Mouse (Mus musculus): ENCODE measurements around the gene Tmem209.

Gene Tmem209

DNA sequence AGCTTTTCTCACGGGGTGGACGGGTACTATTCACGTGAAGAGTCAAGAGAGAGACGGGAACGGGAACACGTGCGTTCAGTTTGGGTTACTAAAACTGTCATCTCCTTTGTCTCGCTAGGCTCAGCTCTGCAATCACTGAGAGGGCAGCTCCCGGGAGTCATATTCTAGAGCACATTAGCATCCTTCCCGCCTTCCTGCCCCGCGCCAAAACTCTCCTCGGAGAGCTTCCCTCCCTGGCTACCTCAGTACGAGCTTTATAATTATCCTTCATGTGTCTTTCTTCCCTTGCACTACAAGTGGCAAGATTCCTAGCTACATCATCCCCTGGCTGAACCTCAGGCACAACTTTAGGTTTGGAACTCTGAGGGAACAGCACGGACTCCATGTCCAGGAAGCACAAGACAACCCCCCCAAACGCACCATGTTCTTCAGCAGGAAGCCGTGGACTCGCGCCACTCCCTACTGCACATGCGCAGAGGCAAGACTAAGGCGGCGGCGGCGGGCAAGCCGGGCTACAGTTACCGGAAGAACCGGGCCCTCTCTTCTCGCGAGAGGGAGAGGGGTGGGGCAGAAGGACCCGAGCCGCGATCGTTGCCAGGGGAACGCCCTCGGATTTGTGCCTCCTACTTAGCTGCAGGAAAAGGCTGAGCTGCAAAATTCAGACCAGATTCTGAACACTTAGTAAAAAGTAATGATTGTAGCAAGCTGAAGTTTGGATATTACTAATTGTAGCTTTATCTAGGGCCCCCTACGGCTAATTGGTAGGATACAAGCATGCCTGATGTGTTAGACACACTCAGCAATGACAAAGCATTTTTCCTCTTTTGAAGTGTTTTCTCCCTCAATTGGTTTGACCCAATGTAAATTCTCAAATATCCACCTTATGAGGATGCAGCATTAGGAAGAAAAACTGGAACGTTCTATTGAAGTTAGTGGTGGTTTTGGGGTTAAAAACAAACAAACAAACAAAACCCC, at the start of gene Tmem209, which contains the start of gene Ssmem1:
Gene Tmem209, minus strand, starts transcription at position 519 of the 975 bp plus-strand sequence.
Gene Ssmem1, plus strand, starts transcription at position 585 of the 975 bp plus-strand sequence.
- peak; percentile 98 to 99 for DNase-seq

DNA sequence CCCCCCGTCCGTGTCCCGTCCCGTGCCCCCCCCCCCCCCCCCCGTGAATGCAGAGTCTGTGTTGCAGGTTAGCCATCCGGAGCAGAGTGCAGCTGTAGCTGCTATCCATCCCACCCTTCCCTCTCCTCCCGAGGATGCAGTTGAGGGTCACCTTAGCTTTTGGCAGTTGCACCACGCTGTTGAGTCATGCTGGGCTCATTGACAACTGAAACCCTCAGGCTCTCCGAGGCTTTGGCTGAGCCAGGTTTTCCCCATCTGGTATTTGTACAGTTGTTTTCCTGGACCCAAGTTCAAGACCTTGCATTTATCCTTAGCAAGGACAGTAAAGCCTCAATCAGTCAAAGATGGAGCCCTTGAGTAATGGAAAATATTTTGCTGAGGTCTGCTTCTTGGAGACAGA, 46.5 kb upstream of the Tmem209 start:
- no peak for DNase-seq

DNA sequence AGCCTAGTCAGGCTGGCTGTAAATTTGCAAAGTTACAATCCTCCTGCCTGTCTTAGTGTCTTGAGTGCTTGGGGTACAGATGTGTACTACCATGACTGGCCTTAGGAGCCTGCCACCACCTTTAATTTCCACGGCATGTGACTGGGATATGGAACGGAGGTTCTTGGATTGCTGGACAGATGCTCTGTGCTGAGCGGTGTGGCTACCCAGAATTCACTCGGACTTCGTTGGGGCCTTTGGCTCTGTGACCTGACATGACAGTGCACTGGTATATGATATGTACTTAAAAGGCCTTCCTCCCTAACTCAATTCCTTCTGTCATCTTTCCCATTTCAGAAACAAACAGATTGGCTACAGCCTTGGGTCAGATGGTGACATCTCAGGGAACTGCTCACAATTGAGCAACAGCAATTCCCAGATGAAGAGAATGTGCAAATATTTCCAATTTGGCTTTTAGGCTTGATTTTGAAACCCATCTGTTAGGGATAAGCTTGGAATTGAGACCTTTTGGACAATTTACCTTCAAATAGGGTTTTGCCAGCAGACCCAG, 45.1 kb upstream of the Tmem209 start:
- no peak for DNase-seq

DNA sequence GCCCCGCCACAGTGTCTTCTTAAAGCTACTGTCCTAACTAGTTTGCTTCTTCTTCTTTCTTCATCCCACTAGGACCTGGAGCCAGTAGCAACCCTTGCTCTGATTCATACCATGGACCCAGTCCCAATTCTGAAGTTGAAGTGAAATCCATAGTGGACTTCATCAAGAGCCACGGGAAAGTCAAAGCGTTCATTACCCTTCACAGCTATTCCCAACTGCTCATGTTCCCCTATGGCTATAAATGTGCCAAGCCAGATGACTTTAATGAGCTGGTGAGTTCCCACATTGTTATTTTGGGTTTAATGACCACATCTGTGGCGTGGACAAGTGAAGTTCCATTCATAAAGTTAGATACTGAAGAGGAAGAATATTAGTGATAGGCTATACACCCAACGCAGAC, 44.5 kb upstream of the Tmem209 start:
- no peak for DNase-seq

DNA sequence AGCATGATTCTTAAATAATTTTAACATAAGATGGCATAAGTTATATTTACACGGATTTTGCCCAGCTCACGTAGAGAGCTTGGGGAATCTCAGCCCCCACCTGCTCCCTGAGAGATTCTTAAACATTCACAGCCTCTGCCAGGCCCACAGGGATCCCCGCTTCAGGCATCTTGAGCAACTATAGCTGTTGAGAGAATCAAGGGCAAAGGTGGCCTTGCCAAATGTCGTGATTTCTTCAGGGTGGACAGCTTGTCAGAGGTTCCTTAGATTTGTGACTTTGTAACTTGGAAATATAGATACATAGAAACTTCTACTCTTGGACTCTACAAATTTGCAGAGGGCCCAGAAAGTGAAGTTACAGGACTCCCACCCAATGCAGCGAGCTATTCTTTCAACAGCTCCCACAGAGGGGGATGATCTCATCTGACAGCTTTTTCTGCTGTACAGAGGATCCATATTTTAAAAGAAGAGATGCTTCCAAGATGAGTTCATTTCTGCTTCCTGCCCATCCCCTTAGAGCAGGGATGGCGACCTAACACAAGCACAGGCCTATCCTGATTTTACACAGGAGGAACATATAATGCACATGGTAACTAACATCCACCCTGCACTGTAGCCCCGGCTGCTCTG, 43.9 kb upstream of the Tmem209 start:
- DNase-seq, result no peak

DNA sequence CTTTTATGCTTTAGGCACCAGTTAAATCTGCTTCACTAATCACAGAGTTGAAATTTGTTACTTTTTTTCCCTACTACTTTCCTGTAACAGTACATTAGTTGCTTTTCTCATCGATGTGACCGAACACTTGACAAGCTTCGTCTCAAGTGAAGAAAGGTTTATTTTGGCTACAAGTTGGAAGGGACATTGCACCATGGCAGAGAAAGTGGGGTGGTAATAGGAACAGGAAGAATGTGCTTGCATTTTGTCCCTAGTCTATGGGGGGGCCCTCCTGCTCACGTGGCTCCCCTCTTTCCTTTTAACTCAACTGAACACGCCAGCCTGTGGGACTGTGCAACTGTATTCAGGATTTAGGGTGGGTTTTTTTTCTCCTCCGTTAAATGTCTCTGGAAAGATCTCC, 43.0 kb upstream of the Tmem209 start:
- DNase-seq, result no peak

DNA sequence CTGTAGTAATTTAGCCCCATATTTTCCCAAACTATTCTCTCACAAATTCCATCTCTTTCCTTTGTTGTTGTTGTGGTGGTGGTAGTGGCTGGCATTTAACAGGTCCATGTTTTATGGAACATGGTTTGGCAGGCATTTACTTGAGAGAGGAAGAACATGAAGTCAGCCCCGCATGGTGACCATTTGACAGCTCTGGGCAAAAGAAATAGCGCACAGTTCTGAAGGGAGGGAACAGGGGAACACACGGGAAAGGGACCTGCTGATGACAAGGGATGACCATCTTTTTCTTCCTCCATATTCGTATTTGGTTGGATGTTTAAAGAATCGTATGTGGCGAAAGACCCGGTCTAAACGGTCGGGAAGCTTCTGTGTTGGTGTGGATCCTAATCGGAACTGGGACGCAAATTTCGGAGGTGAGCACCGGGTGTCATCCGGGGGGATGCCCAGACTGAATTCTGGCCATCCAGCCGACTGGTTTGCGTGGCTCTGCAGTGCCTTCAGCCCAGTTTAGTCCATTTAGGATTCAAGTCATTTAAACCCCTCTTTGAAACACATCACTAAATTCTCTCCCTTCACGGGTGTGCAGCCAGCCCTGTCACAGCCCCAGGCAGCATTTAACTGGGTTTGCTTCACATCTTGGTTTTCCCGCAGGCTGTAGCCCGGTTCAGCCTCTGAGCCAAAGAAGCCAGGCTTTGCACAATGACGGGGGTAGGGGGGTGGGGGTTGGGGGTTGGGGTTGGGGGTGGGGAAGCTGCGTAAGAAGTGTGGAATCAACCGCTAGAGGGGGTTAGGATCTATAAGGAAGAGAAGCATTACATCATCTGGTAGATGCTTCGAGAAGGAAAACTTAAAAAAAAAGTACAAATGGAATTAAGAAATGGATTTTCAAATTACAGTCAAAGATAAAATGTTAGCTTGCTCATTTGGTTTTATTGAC, 42.3 kb upstream of the Tmem209 start:
- peak; percentile 27 to 45 for DNase-seq

DNA sequence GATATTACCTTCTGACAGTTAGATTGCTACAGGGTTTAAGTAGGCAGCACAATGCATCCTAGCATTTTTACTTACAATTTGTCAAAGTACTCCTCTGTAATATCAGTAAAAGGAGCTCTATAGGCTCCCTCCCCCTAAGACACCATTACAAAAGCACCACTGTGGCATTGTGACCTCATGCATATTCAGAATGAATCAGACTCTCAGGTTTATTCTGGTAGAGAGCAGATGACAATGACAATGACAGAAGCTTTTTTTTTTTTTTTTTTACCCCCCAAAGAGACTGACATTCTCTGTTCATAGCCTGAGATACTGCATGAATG, 41.6 kb upstream of the Tmem209 start:
- no peak for DNase-seq

DNA sequence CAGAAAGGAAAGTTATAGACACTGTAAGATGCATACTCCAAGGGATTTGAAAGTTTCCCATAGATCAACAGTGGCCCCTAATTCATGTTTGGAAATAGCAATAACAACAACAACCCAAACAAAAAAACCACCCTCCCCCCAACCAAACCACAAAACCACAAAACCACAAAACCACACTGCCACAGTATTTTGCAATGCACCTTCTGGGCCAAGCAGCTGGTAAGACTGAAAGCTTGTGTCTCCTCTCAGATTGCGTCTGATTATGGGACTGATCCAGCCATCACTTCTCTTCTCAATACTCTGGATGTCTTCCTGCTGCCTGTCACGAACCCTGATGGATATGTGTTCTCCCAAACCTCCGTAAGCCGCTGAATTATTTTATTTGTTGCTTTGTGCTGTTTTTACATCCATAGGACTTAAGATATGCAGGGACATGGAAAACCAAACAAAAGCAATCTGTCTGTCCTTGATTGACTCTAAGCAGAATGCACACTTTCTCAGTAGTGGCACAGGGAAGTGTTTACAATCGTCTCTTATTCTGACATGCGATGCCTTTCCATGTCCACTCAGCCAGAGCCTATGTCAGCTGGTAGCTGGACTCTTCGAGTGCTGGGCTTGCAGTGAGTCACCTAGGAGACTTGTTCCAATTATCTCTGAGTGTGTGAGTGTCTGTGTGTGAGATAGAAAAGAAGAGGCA, 41.1 kb upstream of the Tmem209 start:
- DNase-seq, result no peak

DNA sequence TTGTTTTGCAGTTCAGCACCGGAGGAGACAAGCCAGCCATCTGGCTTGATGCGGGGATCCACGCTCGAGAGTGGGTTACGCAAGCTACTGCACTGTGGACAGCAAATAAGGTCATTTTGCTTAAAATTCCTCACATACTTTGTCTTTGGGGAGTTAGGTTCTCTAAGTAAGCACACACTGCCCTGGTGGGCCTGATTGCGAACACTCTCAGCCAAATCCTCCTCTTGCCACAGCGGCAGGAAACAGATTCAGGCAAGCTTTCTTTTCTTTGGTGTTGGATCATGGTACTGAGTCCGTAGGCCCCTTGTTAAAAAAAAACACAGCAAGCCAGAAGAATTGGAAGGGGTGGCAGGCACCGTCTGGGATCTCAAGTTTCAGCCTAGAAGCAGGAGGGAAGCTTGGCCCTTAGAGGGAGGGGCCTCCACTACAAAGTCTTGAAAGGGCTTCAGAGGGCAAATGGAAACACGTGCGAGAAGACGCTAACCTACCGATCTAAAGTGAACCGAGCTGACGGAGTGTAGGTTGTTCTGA, 39.7 kb upstream of the Tmem209 start:
- peak in 1 of 2 experiments; percentile 24 for DNase-seq

DNA sequence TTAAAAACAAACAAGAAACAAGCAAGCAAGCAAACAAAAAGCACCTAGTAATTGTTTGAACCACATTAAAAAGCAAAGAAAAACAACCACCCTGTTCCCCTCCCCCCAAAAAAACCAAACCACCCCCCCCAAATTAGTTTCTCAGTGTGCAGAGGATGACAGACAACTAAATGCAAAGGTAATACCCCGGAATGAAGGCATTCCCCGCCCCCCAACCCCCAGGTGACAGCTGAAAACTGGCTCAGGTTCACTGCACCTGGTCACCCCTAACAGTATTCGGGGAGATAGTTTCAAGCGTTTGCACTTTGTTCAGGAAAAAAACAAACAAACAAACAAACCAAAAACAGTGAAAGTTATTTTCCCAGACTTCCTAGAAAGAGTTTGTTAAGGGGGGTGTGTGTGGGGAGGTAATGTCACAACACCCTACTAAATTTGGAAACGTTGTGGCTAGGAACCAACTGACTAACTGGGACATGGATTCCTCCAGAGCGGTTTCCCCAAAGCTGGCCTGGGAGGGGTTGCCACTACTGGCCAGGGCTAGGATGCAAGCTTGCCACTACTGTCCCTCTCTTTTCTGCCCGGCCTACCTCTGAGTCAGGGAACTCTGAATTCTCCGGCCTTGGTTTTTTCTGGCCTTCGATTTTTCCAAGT, 38.2 kb upstream of the Tmem209 start:
- peak; percentile 28 to 36 for DNase-seq

DNA sequence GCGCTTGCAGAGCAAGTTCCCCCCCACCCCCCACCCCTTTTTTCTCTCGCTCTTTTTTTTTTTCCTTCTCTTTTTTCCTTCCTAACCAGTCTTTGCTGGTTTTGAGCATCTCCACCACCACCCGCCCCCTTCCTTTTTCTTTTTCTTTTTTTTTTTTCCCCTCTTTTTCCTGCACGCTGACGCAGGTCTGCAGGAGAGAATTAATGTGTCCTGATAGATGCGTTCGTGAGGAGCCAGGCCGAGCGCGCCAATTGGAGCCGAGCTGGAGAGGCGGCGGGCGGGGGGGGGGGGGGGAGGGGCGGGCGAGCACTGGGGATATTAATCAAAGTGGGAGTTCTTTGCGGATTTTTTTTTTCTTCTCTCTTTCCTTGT, 37.7 kb upstream of the Tmem209 start:
- DNase-seq, result peak; percentile 58 to 65

DNA sequence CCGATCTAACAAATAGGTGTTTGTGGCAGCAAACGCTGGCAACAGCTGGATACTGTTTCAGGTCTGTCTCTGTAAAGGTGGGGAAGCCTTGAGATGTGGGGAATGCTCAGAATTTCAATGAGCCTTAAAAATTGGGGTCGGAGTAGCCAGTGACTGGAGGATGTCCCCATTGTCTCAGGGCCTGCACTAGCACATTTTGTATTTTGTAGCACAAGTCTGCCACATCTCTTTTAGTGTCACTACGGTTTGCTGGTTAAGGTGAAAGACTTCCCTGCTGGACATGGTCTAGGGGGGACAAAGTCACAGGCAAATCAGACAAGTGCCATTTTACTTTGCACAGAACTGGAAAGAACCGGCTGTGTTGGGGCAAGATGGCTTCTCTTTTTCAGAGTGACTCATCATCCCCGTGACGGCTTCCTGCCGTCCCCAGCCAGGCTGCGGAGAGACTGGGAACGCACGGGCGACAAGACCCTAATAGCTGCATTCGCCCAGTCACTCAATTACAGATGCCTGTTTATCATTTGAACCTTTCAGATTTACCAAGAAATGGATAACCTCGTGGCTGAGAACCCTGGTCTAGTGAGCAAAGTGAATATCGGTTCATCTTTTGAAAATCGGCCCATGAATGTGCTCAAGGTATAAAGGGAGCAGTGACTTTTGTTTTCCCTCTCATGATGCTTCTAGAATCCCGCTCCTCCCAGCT, 37.1 kb upstream of the Tmem209 start:
- DNase-seq, result peak in 1 of 2 experiments; percentile 46

DNA sequence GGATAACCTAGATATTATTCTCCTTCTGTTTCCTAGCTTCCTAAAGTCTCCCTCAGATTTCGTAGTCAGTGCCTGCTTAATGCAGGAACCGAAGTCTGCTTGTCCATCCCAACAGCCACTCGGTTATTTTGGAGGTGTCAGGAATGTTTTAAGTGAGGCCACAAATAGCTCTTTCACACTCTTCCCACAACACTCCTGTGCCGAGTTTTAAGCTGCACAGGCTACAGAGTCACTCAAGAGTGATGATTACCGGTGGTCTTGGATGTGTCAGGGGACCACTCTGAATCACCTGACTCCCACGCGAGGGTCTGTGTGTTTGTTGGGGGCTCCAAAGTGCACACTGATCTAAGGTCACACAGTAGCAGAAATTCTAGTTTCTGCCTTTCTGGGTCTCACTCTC, 36.1 kb upstream of the Tmem209 start:
- DNase-seq, result no peak

DNA sequence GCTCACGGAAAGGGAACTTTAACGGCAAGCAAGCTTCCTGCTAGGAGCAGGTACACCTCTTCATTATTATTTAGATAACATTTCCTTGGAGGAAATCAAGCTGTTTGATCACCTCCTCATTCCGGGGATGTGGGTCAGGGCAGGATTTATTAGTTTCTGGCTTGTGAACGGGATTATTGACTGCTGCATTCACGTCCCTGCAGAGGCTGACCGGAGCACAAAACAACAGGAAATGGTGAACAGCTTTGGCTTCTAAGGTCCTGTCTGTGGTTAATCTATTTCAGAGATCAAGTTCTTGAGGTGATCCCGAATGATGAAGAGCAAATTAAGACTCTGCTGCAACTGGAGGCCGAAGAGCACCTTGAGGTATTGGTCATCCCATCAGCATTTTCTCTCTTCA, 34.3 kb upstream of the Tmem209 start:
- DNase-seq, result no peak

DNA sequence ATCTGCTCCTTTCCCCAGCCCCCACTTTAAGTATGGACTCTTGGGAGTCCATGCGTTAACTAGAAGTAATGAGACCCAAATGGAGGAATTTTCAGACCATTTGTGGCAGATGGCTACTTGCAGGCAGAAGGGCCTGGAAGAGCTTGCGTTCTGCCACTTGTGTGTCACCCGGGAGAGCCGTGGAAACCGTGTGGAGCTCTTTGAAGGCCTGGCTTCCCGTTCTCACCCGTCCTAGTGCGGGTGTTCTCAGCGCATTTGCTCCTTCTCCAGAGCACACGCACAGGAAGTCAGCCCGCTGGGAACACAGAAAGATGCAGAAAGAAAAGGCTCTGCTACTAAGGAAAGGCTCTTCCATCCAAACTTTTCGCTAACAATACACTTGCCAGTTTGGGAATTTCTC, 33.5 kb upstream of the Tmem209 start:
- DNase-seq, result no peak

DNA sequence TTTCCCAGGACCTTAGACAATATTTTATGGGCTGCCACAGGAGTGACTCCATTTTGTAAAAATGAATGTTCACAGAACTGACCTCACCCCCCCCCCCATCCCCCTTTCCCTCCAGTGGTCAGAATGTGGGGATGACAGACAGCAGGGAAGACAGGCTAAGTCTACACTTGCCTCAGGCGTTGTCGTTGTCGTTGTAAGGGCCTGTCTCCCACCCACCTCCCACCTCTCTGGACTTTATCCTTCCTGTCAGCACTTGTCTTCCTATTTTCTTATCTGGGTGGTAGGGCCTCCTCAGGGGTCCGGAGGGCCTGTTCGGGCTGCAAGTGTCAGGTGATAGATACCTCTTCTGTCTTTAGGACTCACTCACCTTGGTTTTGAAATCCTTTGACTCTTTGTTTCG, 32.7 kb upstream of the Tmem209 start:
- no peak for DNase-seq

DNA sequence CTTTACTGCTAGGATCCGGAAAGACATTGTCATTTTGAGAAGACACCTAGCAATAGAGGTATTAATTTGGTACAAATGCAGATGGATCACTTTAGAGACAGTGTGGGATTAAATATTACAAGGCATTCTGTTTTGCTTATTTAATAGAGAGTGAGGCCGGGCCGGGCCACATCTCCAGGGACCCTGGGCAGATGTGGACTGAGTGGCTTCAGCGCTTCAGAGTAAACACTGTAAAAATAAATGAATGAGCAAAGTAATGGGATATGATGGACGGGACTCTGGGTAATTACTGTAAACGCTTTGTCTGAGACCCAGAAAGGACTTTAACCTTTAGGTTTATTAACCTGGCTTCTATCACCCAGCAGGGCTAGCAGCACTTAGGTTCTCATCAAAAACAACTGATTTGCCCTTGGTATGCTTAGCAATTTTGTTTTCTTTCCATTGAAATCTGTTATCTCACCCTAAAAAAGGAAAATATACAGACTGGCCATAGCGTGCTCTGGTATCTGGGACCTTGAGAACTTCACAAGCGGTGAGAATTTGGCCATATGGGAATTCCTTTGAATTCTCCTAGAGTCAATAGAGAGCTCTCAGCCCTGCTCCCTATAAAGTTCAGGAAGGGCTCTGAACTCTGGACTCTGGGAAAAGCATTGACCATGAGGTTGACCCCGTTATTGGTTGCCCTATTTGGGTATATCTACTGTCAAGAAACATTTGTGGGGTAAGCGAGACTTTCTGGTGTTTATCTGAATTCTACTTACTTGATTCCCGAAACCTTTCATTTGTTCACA, 31.6 kb upstream of the Tmem209 start, which contains the start of gene Cpa2:
Gene Cpa2, plus strand, starts transcription at position 574 of the 791 bp plus-strand sequence.
- no peak for DNase-seq

DNA sequence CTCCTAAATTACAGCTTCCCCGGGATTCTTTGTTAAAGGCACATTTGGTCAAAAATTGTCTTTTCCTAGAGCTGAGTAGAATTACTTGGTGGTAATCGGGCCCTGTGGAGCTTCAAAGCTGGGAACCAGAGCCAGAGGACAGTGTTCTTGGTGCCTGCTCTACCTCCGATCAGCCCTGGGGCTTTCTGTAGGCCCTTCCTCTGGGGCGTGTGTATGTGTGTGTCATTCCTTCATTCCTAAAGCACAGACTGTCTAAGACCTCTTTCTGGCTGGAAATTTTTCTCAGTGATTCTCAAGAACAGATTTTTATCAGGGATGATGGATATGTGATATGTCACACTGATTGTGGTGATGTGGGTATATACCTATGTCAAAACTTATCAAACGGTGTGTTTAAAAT, 29.2 kb upstream of the Tmem209 start:
- no peak for DNase-seq

DNA sequence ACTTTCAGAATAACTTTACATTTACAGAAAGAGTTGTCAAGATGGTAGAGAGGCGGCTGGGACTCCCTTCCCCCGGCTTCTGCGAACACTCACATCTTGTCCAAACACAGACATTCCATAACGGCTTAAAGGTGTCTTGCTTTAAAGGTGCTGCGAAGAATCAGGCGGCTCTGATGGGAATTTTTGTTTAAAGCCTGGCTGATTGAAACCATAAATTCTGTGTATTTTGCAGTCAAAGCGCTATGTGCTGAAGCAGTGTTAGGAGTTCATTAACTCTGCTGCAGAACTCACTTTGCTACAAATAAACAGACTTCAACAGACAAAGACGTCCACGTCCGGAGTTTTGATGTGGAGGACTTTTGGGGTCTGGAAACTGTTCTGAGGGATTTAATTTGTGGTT, 28.7 kb upstream of the Tmem209 start:
- no peak for DNase-seq

All from cerebellum, adult 18-20 months (tissue).